In genomic region chr1:154152539-154152938, GRCm38 (mm10) we compare ENCODE assay signal across 11 mouse cellular contexts. TPM values are rescaled to one million over a fixed set of nuclear protein-coding genes. Genes with fewer than 3 reads are reported as not detected.
DNase-seq lines count a peak whose midpoint lies in the region; ATAC-seq and TF ChIP-seq lines count a peak whose summit lies in the region.
"Had no signal": no experiment of that assay in that cellular context is flagged by ENCODE, and none has a peak within 500 bp of the region (broad histone marks: within the 10 kb centered on the region; RNA-seq: fewer than 3 reads in every experiment).

No protein-coding gene starts in this region.

- ATAC-seq in heart, postnatal 0 days (ENCODE audit: insufficient read depth, low read depth) = no peak
- ATAC-seq in liver, postnatal 0 days = no peak

- H3K4me1 ChIP-seq in heart, postnatal 0 days (ENCODE audit: control insufficient read depth, insufficient read depth) = no peaks in the 10 kb centered on the region
- peaks cover 2% of the 10 kb centered on the region; the same call in 1 of the 2 replicates for H3K4me1 ChIP-seq in liver, postnatal 0 days (ENCODE audit: insufficient read depth)

- H3K27ac ChIP-seq in heart, postnatal 0 days (ENCODE audit: low read depth) = no peak overlapping the region
- no peak overlapping the region for H3K27ac ChIP-seq in liver, postnatal 0 days (ENCODE audit: low read depth)
- H3K27ac ChIP-seq: heart, embryonic 13.5 days; hindbrain, embryonic 14.5 days had no signal

- 54% methylated on average over 1 of the region's 1 CpGs for WGBS in heart, postnatal 0 days
- WGBS in liver, postnatal 0 days (ENCODE audit: insufficient replicate concordance) = 65% methylated on average over 1 of the region's 1 CpGs

- H3K4me2 ChIP-seq in heart, postnatal 0 days (ENCODE audit: low read depth, low read length) = no peak overlapping the region
- H3K4me2 ChIP-seq in liver, postnatal 0 days (ENCODE audit: low read depth, low read length) = no peak overlapping the region
- H3K4me2 ChIP-seq: heart, embryonic 13.5 days; hindbrain, embryonic 14.5 days had no signal

- no peaks in the 10 kb centered on the region for H3K9me3 ChIP-seq in heart, postnatal 0 days (replicated peaks; ENCODE audit: control insufficient read depth, low read length)
- no peaks in the 10 kb centered on the region for H3K9me3 ChIP-seq in liver, postnatal 0 days (ENCODE audit: low read length)
- H3K9me3 ChIP-seq: heart, embryonic 13.5 days had no signal

- no peak overlapping the region for H3K4me3 ChIP-seq in heart, postnatal 0 days (ENCODE audit: low read depth, low read length)
- no peak overlapping the region for H3K4me3 ChIP-seq in liver, postnatal 0 days (ENCODE audit: low read depth, low read length)
- H3K4me3 ChIP-seq: heart, embryonic 13.5 days had no signal

- no peak for DNase-seq in heart, postnatal 0 days (ENCODE audit: low spot score)
- no peak for DNase-seq in heart, adult 18-20 months
- DNase-seq in liver, postnatal 0 days = no peak
- DNase-seq in liver = no peak
- peak; percentile 9 for DNase-seq in adipocyte (ENCODE audit: low spot score)
- peak; percentile 30 for DNase-seq in retina, postnatal 1 day
- no peak for DNase-seq in urinary bladder, postnatal 14 days (ENCODE audit: low spot score)
- DNase-seq: cerebellum, adult 2 months; lung, postnatal 4 days had no signal

- no peak for TF ChIP-seq EP300 in heart, postnatal 0 days (IDR thresholded peaks at IDR 0.05; ENCODE audit: low read depth)
- TF ChIP-seq EP300 in liver, postnatal 0 days (IDR thresholded peaks at IDR 0.05; ENCODE audit: low read depth) = no peak

- no peaks in the 10 kb centered on the region for H3K27me3 ChIP-seq in heart, postnatal 0 days (ENCODE audit: control insufficient read depth, insufficient read depth, low read length)
- H3K27me3 ChIP-seq in liver, postnatal 0 days (ENCODE audit: insufficient read depth, low read length) = no peaks in the 10 kb centered on the region
- H3K27me3 ChIP-seq: heart, embryonic 13.5 days had no signal

- no peaks in the 10 kb centered on the region for H3K36me3 ChIP-seq in heart, postnatal 0 days (replicated peaks; ENCODE audit: control insufficient read depth, insufficient read depth, low read length)
- H3K36me3 ChIP-seq in liver, postnatal 0 days (replicated peaks; ENCODE audit: insufficient read depth, low read length) = no peaks in the 10 kb centered on the region
- H3K36me3 ChIP-seq: heart, embryonic 13.5 days had no signal

- H3K9ac ChIP-seq in heart, postnatal 0 days (replicated peaks; ENCODE audit: low read depth, low read length) = no peak overlapping the region
- no peak overlapping the region for H3K9ac ChIP-seq in liver, postnatal 0 days (replicated peaks)
- H3K9ac ChIP-seq: heart, embryonic 13.5 days; hindbrain, embryonic 14.5 days had no signal

- TF ChIP-seq CTCF in heart, postnatal 0 days (IDR thresholded peaks at IDR 0.05; ENCODE audit: low read depth) = peak; percentile 33
- TF ChIP-seq CTCF in liver, postnatal 0 days (IDR thresholded peaks at IDR 0.05; ENCODE audit: low read depth) = peak; percentile 54

RNA-seq across cellular contexts. Expression of gene Zfp648, which starts 48.4 kb away (rescaled TPM):
- not detected in 2 replicates for total RNA-seq in heart, postnatal 0 days (2014; rRNA removed; ENCODE audit: low replicate concordance)
- not detected in 2 replicates for polyA plus RNA-seq in heart, postnatal 0 days (2015; fragmentation: Nextera tagmentation; extraction: Ambion mirVana)
- not detected for total RNA-seq in heart, adult 18-20 months (2021)
- not detected in 2 replicates for polyA plus RNA-seq in liver, postnatal 0 days (2015; fragmentation: Nextera tagmentation; extraction: Ambion mirVana)
- polyA plus RNA-seq: cerebellum, adult 2 months had no signal

Comparison
In these comparisons a context has a peak if more than half of its experiments do, and no peak if none do; other contexts are left out.
1. DNase-seq: peak in adipocyte (single experiment) and retina, postnatal 1 day (single experiment); none in heart, postnatal 0 days (single experiment), heart, adult 18-20 months (0 of 2), liver, postnatal 0 days (single experiment), liver (single experiment) and urinary bladder, postnatal 14 days (single experiment).